Mouse (Mus musculus) urinary bladder, postnatal 4 days (tissue): ENCODE results near the gene Akr1c14.
"Not testable (repeated sequence)": the region's sequence is repeated elsewhere in the genome, so short reads cannot be mapped to it uniquely, and the experiment has no call there.

ENCODE experiments used
- DNase-seq, 2 experiments: peaks; one replicate each; pipeline ENCODE4 v3.0.0; 2021 to 2022; ENCODE audit warnings: low spot score in 2 of 2

The Akr1c14 gene

DNA sequence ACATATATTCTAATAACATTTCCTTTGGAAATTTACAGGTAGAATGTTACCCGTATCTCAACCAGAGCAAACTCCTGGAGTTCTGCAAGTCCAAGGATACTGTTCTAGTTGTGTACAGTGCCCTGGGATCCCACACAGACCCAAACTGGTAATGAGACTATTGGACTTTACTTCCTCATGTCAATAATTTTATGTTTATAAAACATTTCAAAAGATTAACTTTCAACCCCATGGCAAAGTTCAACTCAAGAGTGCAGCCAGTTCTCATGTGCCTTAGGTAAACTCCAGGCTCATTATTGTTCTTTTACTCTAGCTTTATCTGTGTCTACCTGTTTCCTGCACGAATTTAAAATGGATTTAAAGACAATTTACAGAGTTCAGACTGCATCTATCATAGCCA, at the start of gene Akr1c14:
Akr1c14 (plus strand) TSS at position 293 of the 400 bp plus-strand sequence.
- DNase-seq, result no peak

DNA sequence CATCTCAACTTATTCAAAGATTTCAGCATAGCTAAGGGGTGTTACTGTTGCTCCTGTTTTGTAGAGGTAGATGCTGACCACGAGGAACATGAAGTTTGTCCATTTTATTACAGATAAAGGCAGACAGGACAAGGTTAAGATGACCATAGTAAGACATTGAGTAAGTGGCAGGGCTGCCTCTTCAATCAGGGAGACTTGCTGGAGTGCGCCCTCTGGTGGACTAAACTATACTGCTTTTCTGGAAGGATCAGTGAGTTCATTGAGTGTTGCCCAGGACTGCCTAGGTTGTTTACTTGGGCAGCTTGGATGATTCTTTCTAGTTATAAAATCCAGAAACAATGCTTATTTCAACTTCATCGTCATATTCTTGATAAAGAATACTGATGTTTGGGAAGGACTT, 47.1 kb upstream of the Akr1c14 start:
- DNase-seq, result peak; percentile 34 to 80

GRCm38 (mm10) chr13:4010784-4011183, 38.0 kb upstream of the Akr1c14 start:
- DNase-seq, result no peak

GRCm38 (mm10) chr13:4013811-4014210, 35.0 kb upstream of the Akr1c14 start:
- no peak for DNase-seq

- no peak for DNase-seq
These were observed 18.9 kb upstream of the Akr1c14 start for GRCm38 (mm10) chr13:4029897-4030296.

- no peak for DNase-seq
These were observed 16.3 kb upstream of the Akr1c14 start for GRCm38 (mm10) chr13:4032512-4032911.

DNA sequence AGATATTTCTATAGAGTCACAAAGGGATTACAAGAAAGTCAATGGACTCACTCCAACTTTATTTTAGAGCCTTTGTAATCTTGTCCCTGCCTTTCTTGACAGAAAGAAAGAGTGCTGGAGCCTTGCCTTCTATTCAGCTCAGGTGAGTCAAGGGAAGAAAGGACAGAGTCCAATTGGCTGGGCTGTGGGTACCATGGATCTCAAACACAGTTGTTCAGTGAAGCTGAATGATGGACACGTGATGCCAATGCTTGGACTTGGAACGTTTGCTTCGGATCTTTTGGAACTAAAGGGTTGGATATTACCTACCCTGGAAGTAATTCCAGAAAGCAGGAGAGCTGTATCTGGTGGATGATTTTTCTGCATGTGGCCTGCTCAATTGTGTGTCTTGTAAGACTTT, 13.8 kb upstream of the Akr1c14 start:
- no peak for DNase-seq

DNA sequence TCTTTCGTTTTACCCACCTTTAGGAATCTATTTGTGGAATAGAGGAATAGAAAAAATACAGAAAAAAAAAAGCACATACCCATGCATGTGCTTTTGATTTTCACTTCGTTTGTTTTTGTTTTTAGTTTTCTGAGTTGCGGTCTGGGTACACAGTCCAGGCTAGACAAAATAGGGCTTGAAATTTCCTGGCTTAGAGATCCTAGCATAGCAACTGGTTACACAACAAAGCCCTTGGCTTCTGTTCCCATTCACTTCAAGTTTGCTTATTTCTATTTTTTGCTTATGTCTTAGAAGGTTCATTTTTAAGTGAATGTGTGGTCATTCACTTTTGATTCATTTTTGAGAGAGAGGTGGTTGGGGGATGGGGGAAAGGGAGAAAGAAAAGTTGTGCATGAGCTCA, 2.7 kb upstream of the Akr1c14 start:
- no peak for DNase-seq

- no peak for DNase-seq
These were observed 2.0 kb upstream of the Akr1c14 start for GRCm38 (mm10) chr13:4046841-4047240.

- no peak for DNase-seq
These were observed 585 bp upstream of the Akr1c14 start for GRCm38 (mm10) chr13:4048226-4048625.

GRCm38 (mm10) chr13:4049655-4050054, 844 bp downstream of the Akr1c14 start:
- no peak for DNase-seq

GRCm38 (mm10) chr13:4055450-4055849, 6.6 kb downstream of the Akr1c14 start:
- peak in 1 of 2 experiments; percentile 21 for DNase-seq

- no peak for DNase-seq
These were observed 7.4 kb downstream of the Akr1c14 start for GRCm38 (mm10) chr13:4056211-4056610.

DNA sequence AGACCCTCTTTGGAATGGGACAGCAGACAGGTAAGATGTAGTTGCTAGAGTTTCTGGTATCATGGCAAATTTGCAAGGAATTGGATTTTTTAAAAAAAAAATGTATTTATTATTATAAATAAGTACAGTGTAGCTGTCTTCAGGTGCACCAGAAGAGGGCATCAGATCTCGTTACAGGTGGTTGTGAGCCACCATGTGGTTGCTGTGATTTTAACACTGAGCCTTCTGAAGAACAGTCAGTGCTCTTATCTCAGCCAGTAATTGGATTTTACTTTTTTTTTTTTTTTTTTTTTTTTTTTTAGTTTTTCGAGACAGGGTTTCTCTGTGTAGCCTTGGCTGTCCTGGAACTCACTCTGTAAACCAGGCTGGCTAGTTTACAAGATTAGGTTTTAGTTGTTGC, 9.4 kb downstream of the Akr1c14 start:
- DNase-seq, result not testable (repeated sequence)

DNA sequence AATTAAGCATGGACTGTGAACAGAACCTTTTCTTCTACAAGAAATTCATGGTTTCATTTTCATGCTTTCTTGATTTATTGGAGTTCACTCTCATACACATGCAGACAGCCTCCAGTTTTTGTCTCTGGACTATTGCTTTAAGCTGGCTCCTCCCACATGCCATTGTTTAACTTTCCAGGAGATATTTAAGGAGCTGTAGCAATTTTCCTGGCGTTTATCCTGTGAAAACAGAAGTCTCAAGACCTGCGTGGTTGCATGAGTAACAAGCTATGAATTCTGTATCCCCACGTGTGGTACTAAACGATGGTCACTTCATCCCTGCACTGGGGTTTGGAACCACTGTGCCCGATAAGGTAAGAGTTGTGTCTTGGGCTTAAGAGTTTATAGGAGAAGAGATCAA, 10.6 kb downstream of the Akr1c14 start:
- DNase-seq, result no peak

DNA sequence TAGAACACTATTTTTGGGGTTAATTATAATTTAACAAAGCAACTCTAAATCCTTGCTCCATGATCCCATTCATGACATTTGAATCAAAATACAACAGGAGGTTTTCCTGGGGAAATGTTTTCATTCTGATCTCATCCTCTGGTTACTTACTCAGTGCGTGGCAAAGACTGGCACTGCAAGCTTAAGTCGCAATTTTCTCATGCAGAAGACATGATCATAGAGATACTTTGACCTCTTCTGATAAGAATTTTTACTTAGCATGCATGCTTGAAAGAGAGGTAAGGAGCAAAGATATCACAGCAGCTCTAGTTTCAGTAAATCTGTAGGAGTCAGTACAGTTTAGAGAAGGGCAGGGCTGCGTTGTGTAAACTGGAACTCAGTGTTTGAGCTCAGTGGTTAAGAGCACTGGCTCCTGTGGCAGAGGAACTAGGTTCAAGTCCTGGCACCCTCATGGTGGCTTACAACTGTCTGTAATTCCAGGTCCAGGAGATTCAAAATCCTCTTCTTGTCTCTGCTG, 11.5 kb downstream of the Akr1c14 start:
- no peak for DNase-seq

DNA sequence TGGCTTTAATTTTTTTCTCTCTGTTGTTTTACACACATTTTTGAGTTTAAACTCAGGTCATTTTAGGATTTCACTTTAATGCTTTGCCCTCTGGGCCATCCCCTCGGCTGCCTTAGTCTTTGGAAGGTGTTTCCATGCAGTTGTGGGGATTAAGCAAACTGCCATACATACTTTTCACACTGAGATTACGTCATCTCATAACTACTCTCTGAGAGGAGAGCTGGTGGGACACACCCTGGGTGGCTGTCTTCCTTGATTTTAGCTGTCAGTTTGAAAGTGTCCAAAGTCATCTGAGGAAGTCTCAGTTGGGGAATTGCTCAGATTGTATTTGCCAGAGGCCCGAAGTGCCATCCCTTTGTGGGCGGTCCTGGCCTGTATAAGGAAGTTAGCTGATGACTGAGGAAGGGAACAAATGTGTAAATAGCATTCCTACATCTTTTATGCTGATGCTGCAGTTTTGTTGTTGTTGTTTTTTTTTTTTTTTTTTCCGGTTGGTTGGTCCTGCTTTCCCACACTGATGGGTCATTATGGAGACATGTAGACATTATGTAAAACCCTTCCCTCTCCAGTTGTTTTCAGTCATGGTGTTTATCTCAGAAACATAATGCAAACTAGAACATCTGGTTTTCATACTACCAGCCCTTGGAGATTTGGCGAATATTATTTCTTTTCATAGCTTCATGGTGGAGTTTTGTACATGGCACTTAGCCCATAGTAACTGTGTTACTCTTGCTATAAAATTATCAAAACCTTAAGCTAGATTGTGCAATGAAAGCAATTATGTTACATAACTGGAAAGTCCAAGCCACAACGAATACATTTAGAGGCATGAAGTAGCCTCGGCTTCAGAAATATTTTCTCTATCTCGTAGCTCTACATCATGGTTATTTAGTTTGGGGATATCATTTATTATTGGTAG, 28.0 kb downstream of the Akr1c14 start:
- no peak for DNase-seq

- DNase-seq, result no peak
These were observed 31.1 kb downstream of the Akr1c14 start for GRCm38 (mm10) chr13:4079876-4080275.

DNA sequence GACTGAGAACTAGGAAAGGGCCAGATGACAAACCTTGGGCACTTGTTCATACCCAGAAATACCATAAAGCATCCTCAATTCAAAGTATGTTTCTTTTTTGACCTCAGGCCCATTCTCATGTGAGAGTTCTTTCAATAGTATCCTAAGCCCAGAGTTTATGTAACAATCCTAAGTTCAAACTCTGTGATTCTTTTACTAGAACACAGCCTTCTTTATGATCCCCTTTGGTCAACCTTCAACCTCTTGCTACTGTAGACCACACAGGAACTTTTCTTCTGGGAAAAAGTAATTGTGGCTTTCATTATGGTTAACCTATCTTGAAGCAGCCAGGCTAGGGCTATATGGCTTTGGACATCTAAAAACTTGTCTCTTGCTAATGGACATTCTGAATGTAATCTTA, 52.9 kb downstream of the Akr1c14 start:
- no peak for DNase-seq

- DNase-seq, result no peak
These were observed 53.9 kb downstream of the Akr1c14 start for GRCm38 (mm10) chr13:4102721-4103120.

DNA sequence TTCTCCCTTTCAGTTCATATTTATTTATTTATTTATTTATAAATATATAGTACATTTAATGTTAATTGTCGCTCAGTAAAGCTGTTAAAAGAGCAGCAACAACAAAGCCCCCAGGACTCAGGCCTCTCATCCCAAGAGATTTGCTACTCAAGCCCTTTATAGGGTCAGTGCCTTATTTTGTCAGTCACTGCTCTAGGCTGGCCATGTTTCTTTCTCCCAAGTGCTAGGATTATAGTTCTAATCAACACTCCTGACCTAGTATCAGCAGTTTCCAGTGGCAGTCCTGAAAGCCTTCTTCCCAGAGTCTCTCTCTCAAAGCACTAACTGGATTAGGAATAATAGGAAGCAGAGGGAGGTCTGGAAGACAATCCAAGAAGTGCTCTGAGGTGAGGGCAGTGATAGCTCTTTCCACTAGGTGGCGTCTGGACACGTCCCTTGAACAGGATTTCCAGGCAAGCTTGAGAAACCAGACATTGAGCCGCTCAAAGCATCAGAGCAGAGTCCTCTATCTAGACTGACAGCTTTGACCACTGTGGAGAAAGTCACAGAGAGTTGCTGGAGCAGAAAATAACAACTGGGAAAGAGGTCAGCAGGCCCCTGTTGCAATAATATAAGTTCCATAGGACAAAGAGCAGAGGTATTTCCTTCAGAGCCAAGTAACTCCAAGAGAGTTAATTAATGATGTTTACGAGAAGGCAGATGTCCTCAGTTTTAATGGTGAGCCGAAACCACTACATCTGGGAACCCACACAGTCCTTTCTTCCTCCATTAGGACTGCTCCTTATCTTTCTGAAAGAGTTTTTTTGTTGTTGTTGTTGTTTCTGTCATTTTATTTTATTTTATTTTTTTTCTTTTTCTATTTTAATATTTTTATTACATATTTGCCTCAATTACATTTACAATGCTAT, 61.7 kb downstream of the Akr1c14 start:
- DNase-seq, result peak in 1 of 2 experiments; percentile 22

DNA sequence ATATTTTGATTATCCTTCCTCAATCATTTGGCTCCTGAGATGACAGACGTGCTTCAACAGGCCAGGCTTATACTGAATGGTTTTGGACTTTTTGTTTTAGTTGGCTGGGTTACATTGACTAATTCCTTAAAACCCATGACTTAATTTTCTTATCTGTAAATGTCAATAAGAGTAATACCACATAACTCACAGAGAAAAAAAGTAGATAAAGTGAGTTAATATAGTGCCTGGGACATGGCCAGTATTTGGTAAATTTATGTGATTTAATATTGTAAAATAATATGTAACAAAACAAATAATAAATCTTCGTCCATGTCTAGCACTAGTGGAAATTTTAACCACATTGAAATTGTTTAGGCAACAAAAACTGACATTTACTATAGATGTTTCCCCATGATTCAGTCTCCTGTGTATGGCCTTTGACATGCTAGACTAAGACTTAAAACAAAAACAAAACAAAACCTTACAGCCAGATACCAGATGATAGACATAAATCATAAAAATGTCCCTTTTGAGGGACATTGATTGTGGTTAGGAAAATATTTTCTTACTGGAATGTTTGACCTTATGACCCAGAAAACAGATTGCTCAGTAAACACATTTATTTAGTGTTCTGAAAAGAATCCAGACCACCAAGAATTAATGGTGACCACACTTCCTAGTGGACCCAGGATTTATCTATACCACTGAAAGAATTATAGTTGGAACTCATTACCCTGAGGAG, 70.5 kb downstream of the Akr1c14 start:
- DNase-seq, result no peak
